9 mouse cellular contexts compared by ENCODE assay signal in the genomic region with DNA sequence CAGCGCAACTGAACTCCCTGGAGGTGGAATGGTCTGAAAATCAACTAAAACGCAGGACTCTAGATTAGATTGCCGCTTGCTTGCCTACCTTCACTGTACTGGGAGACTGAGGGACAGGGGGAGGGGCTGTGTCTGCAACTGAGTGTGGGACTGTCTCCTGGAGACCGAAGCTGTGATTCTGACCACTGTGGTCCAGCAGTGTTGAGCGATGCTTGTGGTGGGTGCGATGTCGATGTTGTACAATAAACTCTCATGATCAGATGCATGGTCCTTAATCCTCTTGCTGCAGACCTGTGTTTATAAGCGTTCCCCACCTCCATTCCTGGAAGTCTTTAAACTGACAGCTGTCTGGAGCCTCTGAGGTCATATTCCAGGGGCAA. TPM values are rescaled to one million over a fixed set of nuclear protein-coding genes. Genes with fewer than 3 reads are reported as not detected.
DNase-seq lines count a peak whose midpoint lies in the region; ATAC-seq and TF ChIP-seq lines count a peak whose summit lies in the region.
"Had no signal": no experiment of that assay in that cellular context is flagged by ENCODE, and none has a peak within 500 bp of the region (broad histone marks: within the 10 kb centered on the region; RNA-seq: fewer than 3 reads in every experiment).

No protein-coding gene starts in this region.

- H3K9ac ChIP-seq in lung, embryonic 15.5 days = no peak overlapping the region
- H3K9ac ChIP-seq in hindbrain, embryonic 16.5 days (ENCODE audit: low read depth, low read length) = peak overlapping the region; percentile 73
- peak overlapping the region; percentile 70 for H3K9ac ChIP-seq in neural tube, embryonic 13.5 days

- no peak for TF ChIP-seq CTCF in lung, adult 2 months (IDR thresholded peaks at IDR 0.05; ENCODE audit: insufficient read depth, low read length)

- no peak for TF ChIP-seq POLR2A in lung, adult 2 months (IDR thresholded peaks at IDR 0.05; ENCODE audit: borderline replicate concordance, extremely low read depth, low read depth, low read length)

- peaks cover 11% of the 10 kb centered on the region; the same call in 1 of the 2 replicates for H3K27me3 ChIP-seq in lung, embryonic 15.5 days
- no peaks in the 10 kb centered on the region for H3K27me3 ChIP-seq in hindbrain, embryonic 16.5 days (replicated peaks; ENCODE audit: control insufficient read depth, insufficient read depth, low read length)
- no peaks in the 10 kb centered on the region for H3K27me3 ChIP-seq in neural tube, embryonic 13.5 days

- ATAC-seq in lung, embryonic 15.5 days (ENCODE audit: borderline replicate concordance, extremely low read depth, low FRiP score, low TSS enrichment) = peak; percentile 7; the same call in 1 of the 2 replicates
- ATAC-seq in hindbrain, embryonic 16.5 days = peak; percentile 66
- peak; percentile 47; the same call in 1 of the 2 replicates for ATAC-seq in neural tube, embryonic 13.5 days (ENCODE audit: low read depth)

- no peaks in the 10 kb centered on the region for H3K9me3 ChIP-seq in lung, embryonic 15.5 days
- no peaks in the 10 kb centered on the region for H3K9me3 ChIP-seq in hindbrain, embryonic 16.5 days (ENCODE audit: control insufficient read depth, low read length)
- H3K9me3 ChIP-seq in neural tube, embryonic 13.5 days = no peaks in the 10 kb centered on the region

- WGBS in lung, embryonic 15.5 days = 34% methylated on average over 8 of the region's 8 CpGs
- 16% methylated on average over 8 of the region's 8 CpGs for WGBS in hindbrain, embryonic 16.5 days
- WGBS in neural tube, embryonic 13.5 days = 22% methylated on average over 8 of the region's 8 CpGs
- WGBS in lung, adult 2 months = 29% methylated on average over 8 of the region's 8 CpGs

- no peaks in the 10 kb centered on the region for H3K36me3 ChIP-seq in lung, embryonic 15.5 days
- no peaks in the 10 kb centered on the region for H3K36me3 ChIP-seq in hindbrain, embryonic 16.5 days (ENCODE audit: control insufficient read depth, insufficient read depth, low read length)
- H3K36me3 ChIP-seq in neural tube, embryonic 13.5 days = no peaks in the 10 kb centered on the region

- H3K4me2 ChIP-seq in lung, embryonic 15.5 days = peak overlapping the region; percentile 57
- H3K4me2 ChIP-seq in hindbrain, embryonic 16.5 days (ENCODE audit: low read length) = peak overlapping the region; percentile 64
- H3K4me2 ChIP-seq in neural tube, embryonic 13.5 days = peak overlapping the region; percentile 80

- H3K4me3 ChIP-seq in lung, embryonic 15.5 days = peak overlapping the region; percentile 18; the same call in 1 of the 2 replicates
- H3K4me3 ChIP-seq in hindbrain, embryonic 16.5 days (ENCODE audit: low read length) = peak overlapping the region; percentile 47
- peak overlapping the region; percentile 52 for H3K4me3 ChIP-seq in neural tube, embryonic 13.5 days
- no peak overlapping the region for H3K4me3 ChIP-seq in lung, adult 2 months (replicated peaks; ENCODE audit: extremely low read depth, low read depth, low read length)

- H3K4me1 ChIP-seq in lung, embryonic 15.5 days = peaks cover 3% of the 10 kb centered on the region
- peaks cover 30% of the 10 kb centered on the region for H3K4me1 ChIP-seq in hindbrain, embryonic 16.5 days (ENCODE audit: control insufficient read depth, insufficient read depth, low read depth, low read length)
- peaks cover 82% of the 10 kb centered on the region for H3K4me1 ChIP-seq in neural tube, embryonic 13.5 days (replicated peaks)
- 0 out of 2 replicates have a peak, but pooled peaks cover 2% of the 10 kb centered on the region for H3K4me1 ChIP-seq in lung, adult 2 months (ENCODE audit: control insufficient read depth, insufficient read depth, low read length)

- DNase-seq in cerebellum, postnatal 36 days = peak; percentile 12 to 36
- DNase-seq in cerebellum, adult 9-10 months = no peak
- DNase-seq in lung, postnatal 10 days = no peak
- DNase-seq in spleen, postnatal 36 days (ENCODE audit: low spot score in 2 of 2) = no peak
- DNase-seq in lung, adult 2 months = no peak

- H3K27ac ChIP-seq in lung, embryonic 15.5 days = no peak overlapping the region
- peak overlapping the region; percentile 80 for H3K27ac ChIP-seq in hindbrain, embryonic 16.5 days (ENCODE audit: low read depth, low read length)
- H3K27ac ChIP-seq in neural tube, embryonic 13.5 days (replicated peaks) = peak overlapping the region; percentile 83
- H3K27ac ChIP-seq: macrophage had no signal

RNA-seq across cellular contexts. Expression of gene Siah3, which starts 1.4 kb away (rescaled TPM):
- not detected in 2 replicates for polyA plus RNA-seq in lung, embryonic 15.5 days (2015; fragmentation: Nextera tagmentation; extraction: Ambion mirVana)
- 2.9 and 5.2 TPM in 2 replicates for polyA plus RNA-seq in hindbrain, embryonic 16.5 days (2015; fragmentation: Nextera tagmentation; extraction: Ambion mirVana)
- 6.0 and 6.9 TPM in 2 replicates for polyA plus RNA-seq in neural tube, embryonic 13.5 days (2015; fragmentation: Nextera tagmentation; extraction: Ambion mirVana)
- 0.04 TPM in 1 of 2 replicates, not detected in the other for polyA plus RNA-seq in lung, adult 2 months (2012; rRNA removed)
- polyA plus RNA-seq: macrophage had no signal

Comparison
In these comparisons a context has a peak if more than half of its experiments do, and no peak if none do; other contexts are left out.
1. DNase-seq: peak in cerebellum, postnatal 36 days (2 of 2); none in cerebellum, adult 9-10 months (single experiment), lung, postnatal 10 days (single experiment), spleen, postnatal 36 days (0 of 2) and lung, adult 2 months (single experiment).
2. ATAC-seq: peak in every context shown above with its lines; median percentile 66 in hindbrain, embryonic 16.5 days; 47 in neural tube, embryonic 13.5 days; 7 in lung, embryonic 15.5 days.
3. Peak in every context shown above with its lines, with median percentiles within 50 percentile points of each other: H3K4me2 ChIP-seq.